Mouse (Mus musculus): ENCODE measurements around the gene Nfat5. TPM values are rescaled to one million over a fixed set of nuclear protein-coding genes. Genes with fewer than 3 reads are reported as not detected.
A peak's percentile ranks its signal among the peaks of the same experiment; 100 is the strongest.

The Nfat5 gene
- 4.8 and 5.8 TPM in 2 replicates for polyA plus RNA-seq (2015; fragmentation: Nextera tagmentation; extraction: Ambion mirVana)

DNA sequence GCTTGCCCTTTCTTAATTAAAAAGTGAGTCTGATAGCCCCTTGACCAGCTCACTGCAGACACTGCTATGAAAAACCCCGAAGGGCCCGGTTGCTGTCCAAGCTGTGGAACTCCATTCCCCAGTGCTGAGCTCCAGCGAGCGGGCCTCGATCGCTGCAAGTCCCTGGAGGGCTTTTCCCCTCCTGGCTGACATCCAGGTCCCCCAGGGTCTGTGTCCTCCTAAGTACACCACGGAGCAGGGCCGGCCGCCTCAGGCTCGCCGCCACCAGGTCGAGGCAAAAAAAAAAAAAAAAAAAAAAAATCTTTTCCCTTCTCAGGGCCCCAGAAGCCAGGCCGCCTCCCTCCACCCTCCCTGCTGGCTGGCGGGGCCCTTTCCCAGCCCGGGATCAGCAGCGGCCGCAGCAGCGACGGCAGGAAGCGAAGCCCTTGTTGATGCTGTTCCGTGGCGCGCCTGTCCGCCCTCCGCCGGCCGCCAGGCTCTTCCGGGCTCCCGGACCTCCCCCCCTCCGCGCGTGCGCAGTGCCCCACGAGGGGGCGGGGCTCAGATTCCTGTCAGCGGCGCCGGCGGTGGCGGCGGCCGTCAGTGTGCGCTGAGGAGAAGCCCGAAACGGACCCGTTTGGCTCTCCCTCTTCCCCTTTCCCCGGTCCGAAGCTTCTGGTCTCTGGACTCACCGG, at the start of gene Nfat5:
Gene Nfat5, plus strand, starts transcription at position 543 of the 674 bp plus-strand sequence.
- Histone ChIP-seq H3K9ac (ENCODE audit: low read length) (peak within 1 kb of the TSS; percentile 99), H3K27ac (replicated peaks) (peak within 1 kb of the TSS; percentile 99), H3K9me3 (ENCODE audit: control insufficient read depth, low read length) (no peaks in the 10 kb centered on the region), H3K4me1 (replicated peaks; ENCODE audit: control insufficient read depth, insufficient read depth) (no peaks in the 10 kb centered on the region), H3K36me3 (ENCODE audit: control insufficient read depth, insufficient read depth, low read length) (no peaks in the 10 kb centered on the region), H3K4me2 (replicated peaks; ENCODE audit: low read depth) (peak within 1 kb of the TSS; percentile 64), H3K4me3 (ENCODE audit: low read depth, low read length) (peak within 1 kb of the TSS; percentile 98), H3K27me3 (ENCODE audit: control insufficient read depth, insufficient read depth, low read length) (no peaks in the 10 kb centered on the region)
- under 1% methylated on average over 45 of the region's 49 CpGs for WGBS
- TF ChIP-seq EP300 (optimal IDR thresholded peaks at IDR 0.05) (no peak), CTCF (IDR thresholded peaks at IDR 0.05; ENCODE audit: low read depth) (peak; percentile 35; the same call in 1 of the 2 replicates)
- peak; percentile 98 for DNase-seq (ENCODE audit: low spot score)
- peak; percentile 97 for ATAC-seq (ENCODE audit: low FRiP score, low TSS enrichment)

DNA sequence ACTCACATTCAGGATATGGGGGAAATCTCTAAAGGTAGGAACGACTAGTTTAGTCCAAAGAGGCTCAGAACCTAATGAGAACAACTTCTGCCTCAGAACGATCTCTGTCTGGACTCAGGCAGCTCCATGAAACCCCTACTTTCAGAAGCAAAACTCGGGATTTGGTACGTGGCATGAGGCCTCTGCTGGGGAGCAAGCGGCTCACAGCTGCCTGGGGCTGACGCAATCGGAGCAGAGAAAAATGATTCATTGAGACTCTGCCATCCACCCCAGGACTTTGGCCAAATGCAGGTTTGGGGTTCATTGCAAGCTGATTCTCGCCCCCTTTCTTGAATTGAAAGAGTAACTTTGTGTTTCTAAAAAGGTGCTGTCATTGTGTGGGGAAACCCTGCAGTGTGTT, 49.1 kb upstream of the Nfat5 start:
- H3K36me3 ChIP-seq (ENCODE audit: control insufficient read depth, insufficient read depth, low read length): no peaks in the 10 kb centered on the region
- H3K27me3 ChIP-seq (ENCODE audit: control insufficient read depth, insufficient read depth, low read length): no peaks in the 10 kb centered on the region
- TF ChIP-seq EP300 (optimal IDR thresholded peaks at IDR 0.05) (no peak), CTCF (IDR thresholded peaks at IDR 0.05; ENCODE audit: low read depth) (no peak)
- H3K4me2 ChIP-seq (replicated peaks; ENCODE audit: low read depth): no peak overlapping the region
- H3K4me3 ChIP-seq (ENCODE audit: low read depth, low read length): no peak overlapping the region
- no peak for ATAC-seq (ENCODE audit: low FRiP score, low TSS enrichment)
- H3K9me3 ChIP-seq (ENCODE audit: control insufficient read depth, low read length): no peaks in the 10 kb centered on the region
- no peak overlapping the region for H3K9ac ChIP-seq (ENCODE audit: low read length)
- no peaks in the 10 kb centered on the region for H3K4me1 ChIP-seq (replicated peaks; ENCODE audit: control insufficient read depth, insufficient read depth)
- 47% methylated on average over 8 of the region's 8 CpGs for WGBS
- DNase-seq (ENCODE audit: low spot score): no peak
- no peak overlapping the region for H3K27ac ChIP-seq (replicated peaks)

DNA sequence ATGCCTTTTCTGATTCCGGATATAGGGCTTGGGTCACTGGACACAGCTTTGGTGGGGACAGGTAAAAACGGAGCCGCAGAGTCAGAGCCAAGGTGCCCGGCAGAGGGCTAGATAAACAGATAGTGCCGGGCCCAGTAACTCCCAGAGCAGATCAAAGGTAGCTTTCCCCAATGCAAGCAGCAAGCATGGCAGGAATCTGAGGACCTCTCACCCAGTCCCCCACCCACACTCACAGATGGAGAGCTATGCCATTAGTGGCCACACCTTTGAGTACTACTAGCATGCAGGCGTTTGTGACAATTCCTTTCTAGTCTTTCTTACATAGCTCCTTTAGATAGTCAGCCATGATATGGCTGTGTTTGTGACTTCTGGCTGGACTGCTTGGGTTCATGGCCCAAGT, 44.8 kb upstream of the Nfat5 start:
- WGBS: 58% methylated on average over 6 of the region's 6 CpGs
- H3K27me3 ChIP-seq (ENCODE audit: control insufficient read depth, insufficient read depth, low read length): no peaks in the 10 kb centered on the region
- ATAC-seq (ENCODE audit: low FRiP score, low TSS enrichment) (peak; percentile 55), DNase-seq (ENCODE audit: low spot score) (peak; percentile 62)
- no peak overlapping the region for H3K27ac ChIP-seq (replicated peaks)
- no peak overlapping the region for H3K4me2 ChIP-seq (replicated peaks; ENCODE audit: low read depth)
- TF ChIP-seq CTCF (IDR thresholded peaks at IDR 0.05; ENCODE audit: low read depth) (no peak), EP300 (optimal IDR thresholded peaks at IDR 0.05) (no peak)
- no peaks in the 10 kb centered on the region for H3K9me3 ChIP-seq (ENCODE audit: control insufficient read depth, low read length)
- no peaks in the 10 kb centered on the region for H3K4me1 ChIP-seq (replicated peaks; ENCODE audit: control insufficient read depth, insufficient read depth)
- H3K36me3 ChIP-seq (ENCODE audit: control insufficient read depth, insufficient read depth, low read length): no peaks in the 10 kb centered on the region
- H3K4me3 ChIP-seq (ENCODE audit: low read depth, low read length): no peak overlapping the region
- H3K9ac ChIP-seq (ENCODE audit: low read length): no peak overlapping the region

DNA sequence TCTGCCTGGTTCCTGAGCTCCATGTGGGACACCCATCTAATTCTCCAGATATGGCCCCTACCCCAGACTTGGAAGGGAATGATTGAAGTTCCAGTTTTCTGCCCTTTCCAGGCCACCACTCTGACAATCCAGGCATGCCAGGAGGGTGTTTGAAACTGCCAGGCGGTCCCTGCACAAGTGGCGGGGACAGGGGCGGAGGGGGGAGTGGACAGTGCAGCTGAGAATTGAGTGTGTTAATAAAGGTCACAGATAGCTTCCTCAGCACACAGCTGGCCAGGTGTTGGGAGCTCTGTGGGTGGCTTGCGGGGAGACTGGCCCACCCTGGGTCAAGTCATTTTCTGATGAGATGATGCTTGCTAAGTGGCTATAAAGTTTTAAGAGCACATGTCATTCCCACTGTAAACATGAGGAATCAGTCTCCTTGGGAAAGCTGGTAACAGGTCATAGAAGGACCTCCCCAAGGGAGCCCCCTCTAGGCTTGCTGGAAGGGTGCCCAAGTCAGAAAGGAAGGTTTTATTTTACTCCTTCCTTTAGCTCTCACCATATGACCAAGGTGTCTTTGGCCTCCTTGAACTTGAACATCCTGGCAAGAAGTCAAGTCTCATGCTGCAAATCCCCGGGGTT, 41.7 kb upstream of the Nfat5 start:
- Histone ChIP-seq H3K27ac (replicated peaks) (no peak overlapping the region), H3K36me3 (ENCODE audit: control insufficient read depth, insufficient read depth, low read length) (no peaks in the 10 kb centered on the region), H3K4me3 (ENCODE audit: low read depth, low read length) (no peak overlapping the region), H3K4me2 (replicated peaks; ENCODE audit: low read depth) (no peak overlapping the region), H3K4me1 (replicated peaks; ENCODE audit: control insufficient read depth, insufficient read depth) (no peaks in the 10 kb centered on the region), H3K27me3 (ENCODE audit: control insufficient read depth, insufficient read depth, low read length) (no peaks in the 10 kb centered on the region), H3K9me3 (ENCODE audit: control insufficient read depth, low read length) (no peaks in the 10 kb centered on the region), H3K9ac (ENCODE audit: low read length) (no peak overlapping the region)
- no peak for ATAC-seq (ENCODE audit: low FRiP score, low TSS enrichment)
- TF ChIP-seq CTCF (IDR thresholded peaks at IDR 0.05; ENCODE audit: low read depth) (no peak), EP300 (optimal IDR thresholded peaks at IDR 0.05) (no peak)
- 71% methylated on average over 5 of the region's 5 CpGs for WGBS
- DNase-seq (ENCODE audit: low spot score): no peak

DNA sequence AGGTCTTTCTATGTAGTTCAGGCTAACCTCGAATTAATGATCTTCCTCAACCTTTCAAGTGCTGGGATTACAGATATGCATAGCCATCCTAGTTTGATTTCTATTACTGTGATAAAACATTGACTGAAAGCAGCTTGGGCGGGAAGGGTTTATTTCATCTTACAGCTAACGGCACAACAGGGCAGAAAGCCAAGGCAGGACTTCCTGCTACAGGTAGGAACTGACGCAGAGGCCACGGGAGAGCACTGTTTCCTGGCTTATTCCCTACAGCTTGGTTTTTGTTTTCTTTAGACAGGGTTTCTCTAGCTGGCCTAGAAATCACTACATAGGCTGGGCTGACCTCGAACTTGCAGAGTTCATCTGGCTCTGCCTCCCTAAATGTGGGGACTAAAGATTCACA, 40.1 kb upstream of the Nfat5 start:
- Histone ChIP-seq H3K27me3 (ENCODE audit: control insufficient read depth, insufficient read depth, low read length) (no peaks in the 10 kb centered on the region), H3K9me3 (ENCODE audit: control insufficient read depth, low read length) (no peaks in the 10 kb centered on the region), H3K36me3 (ENCODE audit: control insufficient read depth, insufficient read depth, low read length) (no peaks in the 10 kb centered on the region), H3K4me3 (ENCODE audit: low read depth, low read length) (no peak overlapping the region), H3K4me1 (replicated peaks; ENCODE audit: control insufficient read depth, insufficient read depth) (no peaks in the 10 kb centered on the region), H3K27ac (replicated peaks) (no peak overlapping the region), H3K4me2 (replicated peaks; ENCODE audit: low read depth) (no peak overlapping the region), H3K9ac (ENCODE audit: low read length) (no peak overlapping the region)
- ATAC-seq (ENCODE audit: low FRiP score, low TSS enrichment) (no peak), DNase-seq (ENCODE audit: low spot score) (peak; percentile 30)
- 50% methylated on average over 6 of the region's 6 CpGs for WGBS
- TF ChIP-seq CTCF (IDR thresholded peaks at IDR 0.05; ENCODE audit: low read depth) (no peak), EP300 (optimal IDR thresholded peaks at IDR 0.05) (no peak)

DNA sequence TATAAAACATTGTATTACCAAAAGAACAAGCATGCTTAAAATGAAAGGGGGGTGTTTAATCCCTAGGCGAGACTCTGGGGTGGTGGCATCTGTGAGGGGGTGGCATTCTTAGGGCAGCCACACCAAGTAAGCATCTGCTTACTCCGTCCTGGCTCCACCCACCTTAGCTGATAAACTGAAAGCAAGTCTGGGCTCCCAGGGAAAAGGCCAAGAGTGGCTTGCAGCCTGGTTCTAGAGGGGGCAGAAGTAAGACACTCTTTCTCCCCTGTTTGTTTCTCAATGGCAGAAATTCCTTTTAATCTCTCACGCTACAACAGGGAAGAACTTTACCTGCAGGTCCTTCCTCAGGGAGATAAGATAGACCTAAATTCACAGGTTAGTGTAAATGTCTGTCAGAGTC, 38.9 kb upstream of the Nfat5 start:
- ATAC-seq (ENCODE audit: low FRiP score, low TSS enrichment): no peak
- TF ChIP-seq CTCF (IDR thresholded peaks at IDR 0.05; ENCODE audit: low read depth) (no peak), EP300 (optimal IDR thresholded peaks at IDR 0.05) (no peak)
- Histone ChIP-seq H3K9me3 (ENCODE audit: control insufficient read depth, low read length) (no peaks in the 10 kb centered on the region), H3K27me3 (ENCODE audit: control insufficient read depth, insufficient read depth, low read length) (no peaks in the 10 kb centered on the region), H3K4me2 (replicated peaks; ENCODE audit: low read depth) (no peak overlapping the region), H3K27ac (replicated peaks) (peak overlapping the region; percentile 15; the same call in 1 of the 2 replicates), H3K4me3 (ENCODE audit: low read depth, low read length) (no peak overlapping the region), H3K36me3 (ENCODE audit: control insufficient read depth, insufficient read depth, low read length) (no peaks in the 10 kb centered on the region), H3K9ac (ENCODE audit: low read length) (no peak overlapping the region), H3K4me1 (replicated peaks; ENCODE audit: control insufficient read depth, insufficient read depth) (no peaks in the 10 kb centered on the region)
- 43% methylated on average over 3 of the region's 3 CpGs for WGBS
- DNase-seq (ENCODE audit: low spot score): peak; percentile 24

Measured in stomach, postnatal 0 days (tissue).